Mouse (Mus musculus): ENCODE results near the gene 1700102P08Rik. TPM values are rescaled to one million over a fixed set of nuclear protein-coding genes. Genes with fewer than 3 reads are reported as not detected.

The 1700102P08Rik gene
- polyA plus RNA-seq, 2 experiments, result 0.96 to 1.0 TPM

DNA sequence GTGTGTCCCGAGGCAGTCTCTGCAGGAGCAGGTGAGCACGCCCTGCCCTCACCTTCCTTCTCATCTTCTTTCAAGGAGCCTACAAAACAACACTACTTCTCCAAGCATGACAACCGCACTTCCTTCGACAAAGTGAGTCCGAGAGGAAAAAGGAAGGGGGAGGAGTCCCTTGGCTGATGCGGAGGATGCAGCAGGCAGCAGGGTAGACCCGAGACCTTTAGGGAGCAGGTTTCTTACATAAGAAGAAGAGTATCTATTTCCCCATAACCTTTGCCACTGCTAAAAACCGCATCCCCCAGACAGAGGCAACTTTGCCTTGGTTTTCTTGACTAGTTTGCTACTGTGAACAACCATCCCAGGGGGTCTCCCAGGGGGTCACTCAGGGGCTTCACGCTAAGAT lies 52.5 kb downstream of the 1700102P08Rik start:
- DNase-seq (ENCODE audit: low spot score), result no peak

DNA sequence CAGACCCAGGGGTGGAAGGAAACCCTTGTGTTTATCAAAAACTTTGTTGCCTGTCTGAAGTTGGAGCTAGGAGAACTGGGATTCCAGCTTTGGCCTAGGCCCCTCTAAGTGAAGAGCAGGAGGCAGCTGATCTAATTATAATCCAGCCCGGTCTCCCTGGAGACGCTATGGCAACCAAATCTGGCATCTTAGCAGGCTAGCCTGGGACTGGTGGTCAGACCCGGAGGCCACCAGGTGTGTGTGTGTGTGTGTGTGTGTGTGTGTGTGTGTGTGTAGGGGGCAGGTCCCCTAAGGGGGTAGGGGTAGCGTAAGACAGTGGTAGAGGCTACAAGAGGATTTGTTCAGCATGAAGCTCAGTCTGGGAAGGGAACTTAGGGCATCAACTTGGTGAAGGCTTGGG lies 57.3 kb downstream of the 1700102P08Rik start:
- ATAC-seq (ENCODE audit: low FRiP score, low read depth), result no peak
- Histone ChIP-seq H3K4me1 (ENCODE audit: control insufficient read depth, insufficient read depth, low read length) (peaks cover 33% of the 10 kb centered on the region), H3K4me3 (replicated peaks; ENCODE audit: low read length) (peak overlapping the region; percentile 61; the same call in 1 of the 2 replicates), H3K27me3 (ENCODE audit: control insufficient read depth, insufficient read depth, low read length) (no peaks in the 10 kb centered on the region), H3K27ac (replicated peaks; ENCODE audit: low read depth, low read length) (no peak overlapping the region; the same call in 1 of the 2 replicates), H3K9me3 (ENCODE audit: control insufficient read depth, low read length) (no peaks in the 10 kb centered on the region), H3K9ac (ENCODE audit: low read depth, low read length, severe bottlenecking) (no peak overlapping the region), H3K4me2 (replicated peaks; ENCODE audit: low read depth, low read length, severe bottlenecking) (peak overlapping the region; percentile 76), H3K36me3 (ENCODE audit: control insufficient read depth, insufficient read depth, low read length) (peaks cover 18% of the 10 kb centered on the region)
- no peak for TF ChIP-seq POLR2A (IDR thresholded peaks at IDR 0.05; ENCODE audit: borderline replicate concordance, extremely low read depth, insufficient read depth, insufficient read length)
- WGBS, result 47% methylated on average over 4 of the region's 4 CpGs
- DNase-seq (ENCODE audit: low spot score), result no peak

More for the DNA sequence above, 52.5 kb downstream of the 1700102P08Rik start:
- H3K4me3 ChIP-seq (replicated peaks; ENCODE audit: low read length), result no peak overlapping the region
- WGBS, result 56% methylated on average over 9 of the region's 9 CpGs
- no peaks in the 10 kb centered on the region for H3K9me3 ChIP-seq (ENCODE audit: control insufficient read depth, low read length)
- TF ChIP-seq POLR2A (IDR thresholded peaks at IDR 0.05; ENCODE audit: borderline replicate concordance, extremely low read depth, insufficient read depth, insufficient read length), result no peak
- no peak overlapping the region for H3K9ac ChIP-seq (ENCODE audit: low read depth, low read length, severe bottlenecking)
- ATAC-seq (ENCODE audit: low FRiP score, low read depth), result no peak
- H3K4me1 ChIP-seq (ENCODE audit: control insufficient read depth, insufficient read depth, low read length), result peaks cover 7% of the 10 kb centered on the region
- H3K27me3 ChIP-seq (ENCODE audit: control insufficient read depth, insufficient read depth, low read length), result no peaks in the 10 kb centered on the region
- H3K4me2 ChIP-seq (replicated peaks; ENCODE audit: low read depth, low read length, severe bottlenecking), result no peak overlapping the region
- H3K27ac ChIP-seq (replicated peaks; ENCODE audit: low read depth, low read length), result no peak overlapping the region
- peaks cover 18% of the 10 kb centered on the region for H3K36me3 ChIP-seq (ENCODE audit: control insufficient read depth, insufficient read depth, low read length)

GRCm38 (mm10) chr9:108450292-108451169 lies 57.9 kb downstream of the 1700102P08Rik start:
- Histone ChIP-seq H3K4me2 (replicated peaks; ENCODE audit: low read depth, low read length, severe bottlenecking) (peak overlapping the region; percentile 76), H3K4me1 (ENCODE audit: control insufficient read depth, insufficient read depth, low read length) (peaks cover 33% of the 10 kb centered on the region), H3K9ac (ENCODE audit: low read depth, low read length, severe bottlenecking) (0 out of 2 replicates have a peak overlapping the region, but pooled peaks have one; percentile 14), H3K27ac (replicated peaks; ENCODE audit: low read depth, low read length) (peak overlapping the region; percentile 21), H3K27me3 (ENCODE audit: control insufficient read depth, insufficient read depth, low read length) (no peaks in the 10 kb centered on the region), H3K9me3 (ENCODE audit: control insufficient read depth, low read length) (no peaks in the 10 kb centered on the region), H3K4me3 (replicated peaks; ENCODE audit: low read length) (peak overlapping the region; percentile 61), H3K36me3 (ENCODE audit: control insufficient read depth, insufficient read depth, low read length) (peaks cover 18% of the 10 kb centered on the region)
- 63% methylated on average over 21 of the region's 21 CpGs for WGBS
- peak; percentile 84 for DNase-seq (ENCODE audit: low spot score)
- TF ChIP-seq POLR2A (IDR thresholded peaks at IDR 0.05; ENCODE audit: borderline replicate concordance, extremely low read depth, insufficient read depth, insufficient read length), result no peak
- ATAC-seq (ENCODE audit: low FRiP score, low read depth), result peak; percentile 23

DNA sequence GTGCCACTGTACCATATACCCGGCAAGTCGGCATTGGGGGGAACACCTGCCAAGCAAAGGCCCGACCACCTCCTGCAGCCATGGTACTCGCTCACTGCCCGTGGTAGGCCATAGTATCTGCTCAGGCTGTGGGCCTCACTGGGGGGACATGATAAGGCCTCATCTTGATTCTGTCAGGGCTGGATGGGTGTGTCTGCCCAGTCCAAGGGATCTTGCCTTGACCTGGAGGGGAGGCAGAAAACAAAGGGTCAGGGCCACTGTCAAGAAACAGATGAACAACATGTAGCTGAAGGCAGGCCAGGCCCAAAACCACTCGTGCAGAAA lies 58.5 kb downstream of the 1700102P08Rik start:
- H3K4me1 ChIP-seq (ENCODE audit: control insufficient read depth, insufficient read depth, low read length), result peaks cover 33% of the 10 kb centered on the region
- no peaks in the 10 kb centered on the region for H3K27me3 ChIP-seq (ENCODE audit: control insufficient read depth, insufficient read depth, low read length)
- H3K9me3 ChIP-seq (ENCODE audit: control insufficient read depth, low read length), result no peaks in the 10 kb centered on the region
- H3K9ac ChIP-seq (ENCODE audit: low read depth, low read length, severe bottlenecking), result 0 out of 2 replicates have a peak overlapping the region, but pooled peaks have one; percentile 65
- H3K36me3 ChIP-seq (ENCODE audit: control insufficient read depth, insufficient read depth, low read length), result peaks cover 18% of the 10 kb centered on the region
- H3K4me2 ChIP-seq (replicated peaks; ENCODE audit: low read depth, low read length, severe bottlenecking), result peak overlapping the region; percentile 76
- H3K4me3 ChIP-seq (replicated peaks; ENCODE audit: low read length), result peak overlapping the region; percentile 61
- 80% methylated on average over 6 of the region's 6 CpGs for WGBS
- DNase-seq (ENCODE audit: low spot score) (no peak), ATAC-seq (ENCODE audit: low FRiP score, low read depth) (no peak)
- TF ChIP-seq POLR2A (IDR thresholded peaks at IDR 0.05; ENCODE audit: borderline replicate concordance, extremely low read depth, insufficient read depth, insufficient read length), result no peak
- H3K27ac ChIP-seq (replicated peaks; ENCODE audit: low read depth, low read length), result no peak overlapping the region

DNA sequence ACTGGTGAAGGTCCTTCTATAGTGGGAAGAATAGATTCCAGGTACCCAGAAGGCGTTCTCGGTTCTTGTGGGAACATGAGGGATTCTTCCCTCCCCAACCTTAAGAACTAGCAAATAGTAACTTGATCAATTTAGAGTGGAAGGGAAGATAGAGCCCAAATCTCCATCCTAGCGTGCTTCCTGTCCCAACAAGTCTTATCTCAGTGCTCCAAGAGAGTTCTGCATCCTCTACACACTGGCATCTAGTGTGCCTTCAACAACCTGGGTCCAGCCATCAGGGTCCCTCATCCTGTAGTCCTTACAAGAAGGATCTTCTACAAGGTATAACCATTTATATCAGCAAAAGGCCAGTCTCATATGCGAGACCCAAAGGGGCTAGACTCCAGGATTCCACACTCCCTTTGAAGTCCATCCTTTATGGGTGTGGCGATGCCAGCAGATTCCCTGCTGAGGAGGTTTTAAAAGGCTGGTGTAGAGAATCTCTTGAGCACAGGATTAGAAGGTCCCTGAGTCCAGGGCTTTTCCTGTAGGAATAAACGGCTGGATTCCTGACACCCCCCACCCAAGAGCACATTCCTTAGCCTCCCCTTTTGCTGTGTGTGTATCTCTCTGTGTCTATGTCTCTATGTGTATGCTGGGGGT lies 59.0 kb downstream of the 1700102P08Rik start:
- DNase-seq (ENCODE audit: low spot score), result no peak
- ATAC-seq (ENCODE audit: low FRiP score, low read depth), result no peak
- H3K36me3 ChIP-seq (ENCODE audit: control insufficient read depth, insufficient read depth, low read length), result peaks cover 18% of the 10 kb centered on the region
- peaks cover 33% of the 10 kb centered on the region for H3K4me1 ChIP-seq (ENCODE audit: control insufficient read depth, insufficient read depth, low read length)
- WGBS, result 40% methylated on average over 6 of the region's 6 CpGs
- H3K4me2 ChIP-seq (replicated peaks; ENCODE audit: low read depth, low read length, severe bottlenecking), result peak overlapping the region; percentile 76
- no peaks in the 10 kb centered on the region for H3K27me3 ChIP-seq (ENCODE audit: control insufficient read depth, insufficient read depth, low read length)
- no peak for TF ChIP-seq POLR2A (IDR thresholded peaks at IDR 0.05; ENCODE audit: borderline replicate concordance, extremely low read depth, insufficient read depth, insufficient read length)
- H3K9ac ChIP-seq (ENCODE audit: low read depth, low read length, severe bottlenecking), result peak overlapping the region; percentile 65
- peak overlapping the region; percentile 61 for H3K4me3 ChIP-seq (replicated peaks; ENCODE audit: low read length)
- H3K9me3 ChIP-seq (ENCODE audit: control insufficient read depth, low read length), result no peaks in the 10 kb centered on the region
- H3K27ac ChIP-seq (replicated peaks; ENCODE audit: low read depth, low read length), result peak overlapping the region; percentile 82
